ENCODE assay signal across 17 mouse cellular contexts in genomic region chr6:84691907-84692306, GRCm38 (mm10).
"Had no signal": no experiment of that assay in that cellular context is flagged by ENCODE, and none has a peak within 500 bp of the region (broad histone marks: within the 10 kb centered on the region; RNA-seq: fewer than 3 reads in every experiment).

No protein-coding gene starts in this region.

- DNase-seq: lung, embryonic 14.5 days; lung, postnatal 4 days; midbrain, embryonic 14.5 days; retina, postnatal 1 day; right cerebral cortex, postnatal 14 days; thymus, adult 2 months; thymus, postnatal 25 days; thymus, postnatal 4 days had no signal

- H3K4me1 ChIP-seq: liver, embryonic 15.5 days had no signal

- H3K36me3 ChIP-seq: liver, embryonic 15.5 days; midbrain, embryonic 10.5 days; midbrain, embryonic 12.5 days; neural tube, embryonic 15.5 days; stomach, embryonic 15.5 days had no signal

- ATAC-seq: midbrain, embryonic 16.5 days had no signal

- H3K9ac ChIP-seq: liver, embryonic 15.5 days; lung, embryonic 14.5 days; midbrain, embryonic 12.5 days; neural tube, embryonic 13.5 days; neural tube, embryonic 15.5 days; stomach, embryonic 15.5 days had no signal

- H3K27me3 ChIP-seq: liver, embryonic 15.5 days; midbrain, embryonic 12.5 days; neural tube, embryonic 13.5 days; neural tube, embryonic 15.5 days; stomach, embryonic 15.5 days had no signal

- H3K9me3 ChIP-seq: liver, embryonic 15.5 days; midbrain, embryonic 10.5 days; midbrain, embryonic 12.5 days; neural tube, embryonic 13.5 days; neural tube, embryonic 15.5 days; stomach, embryonic 15.5 days had no signal

- H3K4me2 ChIP-seq: liver, embryonic 15.5 days; lung, embryonic 14.5 days; midbrain, embryonic 12.5 days; neural tube, embryonic 13.5 days; neural tube, embryonic 15.5 days; stomach, embryonic 15.5 days had no signal

- H3K4me3 ChIP-seq: liver, embryonic 15.5 days; midbrain, embryonic 10.5 days; midbrain, embryonic 12.5 days; myocyte; neural tube, embryonic 13.5 days; neural tube, embryonic 15.5 days; stomach, embryonic 15.5 days had no signal

- H3K27ac ChIP-seq: liver, embryonic 15.5 days; midbrain, embryonic 10.5 days; midbrain, embryonic 12.5 days; neural tube, embryonic 13.5 days; neural tube, embryonic 15.5 days; stomach, embryonic 15.5 days; stomach, postnatal 0 days had no signal
